Mouse (Mus musculus): ENCODE results near the gene Fam117b. TPM values are rescaled to one million over a fixed set of nuclear protein-coding genes. Genes with fewer than 3 reads are reported as not detected.

Fam117b gene
- polyA plus RNA-seq, 1 experiment from 2014 or later, result 8.3 TPM

- WGBS, result 81% methylated on average over 10 of the region's 10 CpGs
- Histone ChIP-seq H3K9ac (replicated peaks; ENCODE audit: low read length) (no peak overlapping the region), H3K9me3 (ENCODE audit: low read length) (no peaks in the 10 kb centered on the region), H3K27me3 (ENCODE audit: insufficient read depth, low read length) (no peaks in the 10 kb centered on the region), H3K4me2 (replicated peaks; ENCODE audit: low read depth, low read length) (no peak overlapping the region), H3K27ac (ENCODE audit: low read length) (no peak overlapping the region), H3K4me1 (ENCODE audit: insufficient read depth, low read length) (no peaks in the 10 kb centered on the region), H3K36me3 (ENCODE audit: insufficient read depth, low read length) (no peaks in the 10 kb centered on the region), H3K4me3 (ENCODE audit: low read length) (no peak overlapping the region)
- no peak for ATAC-seq (ENCODE audit: low FRiP score, low TSS enrichment)
These were observed 101.0 kb downstream of the Fam117b start for GRCm38 (mm10) chr1:60013779-60014178.

GRCm38 (mm10) chr1:60015511-60015910 is 102.7 kb downstream of the Fam117b start:
- Histone ChIP-seq H3K4me2 (replicated peaks; ENCODE audit: low read depth, low read length) (no peak overlapping the region), H3K9me3 (ENCODE audit: low read length) (no peaks in the 10 kb centered on the region), H3K9ac (replicated peaks; ENCODE audit: low read length) (no peak overlapping the region), H3K27me3 (ENCODE audit: insufficient read depth, low read length) (no peaks in the 10 kb centered on the region), H3K4me1 (ENCODE audit: insufficient read depth, low read length) (no peaks in the 10 kb centered on the region), H3K36me3 (ENCODE audit: insufficient read depth, low read length) (no peaks in the 10 kb centered on the region), H3K27ac (ENCODE audit: low read length) (no peak overlapping the region), H3K4me3 (ENCODE audit: low read length) (no peak overlapping the region)
- WGBS, result 82% methylated on average over 6 of the region's 6 CpGs
- ATAC-seq (ENCODE audit: low FRiP score, low TSS enrichment), result no peak

GRCm38 (mm10) chr1:60016136-60016611 is 103.4 kb downstream of the Fam117b start:
- H3K27me3 ChIP-seq (ENCODE audit: insufficient read depth, low read length), result no peaks in the 10 kb centered on the region
- no peaks in the 10 kb centered on the region for H3K4me1 ChIP-seq (ENCODE audit: insufficient read depth, low read length)
- H3K27ac ChIP-seq (ENCODE audit: low read length), result no peak overlapping the region
- no peak overlapping the region for H3K9ac ChIP-seq (replicated peaks; ENCODE audit: low read length)
- no peaks in the 10 kb centered on the region for H3K9me3 ChIP-seq (ENCODE audit: low read length)
- H3K4me3 ChIP-seq (ENCODE audit: low read length), result no peak overlapping the region
- no peak for ATAC-seq (ENCODE audit: low FRiP score, low TSS enrichment)
- no peak overlapping the region for H3K4me2 ChIP-seq (replicated peaks; ENCODE audit: low read depth, low read length)
- WGBS, result 72% methylated on average over 5 of the region's 5 CpGs
- no peaks in the 10 kb centered on the region for H3K36me3 ChIP-seq (ENCODE audit: insufficient read depth, low read length)

- Histone ChIP-seq H3K9me3 (ENCODE audit: low read length) (no peaks in the 10 kb centered on the region), H3K36me3 (ENCODE audit: insufficient read depth, low read length) (no peaks in the 10 kb centered on the region), H3K27me3 (ENCODE audit: insufficient read depth, low read length) (no peaks in the 10 kb centered on the region), H3K4me3 (ENCODE audit: low read length) (no peak overlapping the region), H3K4me1 (ENCODE audit: insufficient read depth, low read length) (no peaks in the 10 kb centered on the region), H3K4me2 (replicated peaks; ENCODE audit: low read depth, low read length) (no peak overlapping the region), H3K9ac (replicated peaks; ENCODE audit: low read length) (no peak overlapping the region), H3K27ac (ENCODE audit: low read length) (no peak overlapping the region)
- WGBS, result 82% methylated on average over 1 of the region's 1 CpGs
- ATAC-seq (ENCODE audit: low FRiP score, low TSS enrichment), result no peak
These were observed 104.2 kb downstream of the Fam117b start for GRCm38 (mm10) chr1:60017031-60017469.

Other genes starting within 250 kb of the Fam117b start
- 370 and 375 TPM in 2 replicates for gene Sumo1, start 242.2 kb upstream of the Fam117b start, polyA plus RNA-seq (2015; fragmentation: Nextera tagmentation; extraction: Ambion mirVana)
- gene Nop58, start 228.0 kb upstream of the Fam117b start, polyA plus RNA-seq (2015; fragmentation: Nextera tagmentation; extraction: Ambion mirVana), result 235 and 246 TPM in 2 replicates
- gene Bmpr2, start 149.6 kb upstream of the Fam117b start, polyA plus RNA-seq (2015; fragmentation: Nextera tagmentation; extraction: Ambion mirVana), result 6.5 and 7.4 TPM in 2 replicates
- 0.69 and 0.91 TPM in 2 replicates for gene Ica1l, start 130.2 kb downstream of the Fam117b start, polyA plus RNA-seq (2015; fragmentation: Nextera tagmentation; extraction: Ambion mirVana)
- gene Carf, start 185.2 kb downstream of the Fam117b start, polyA plus RNA-seq (2015; fragmentation: Nextera tagmentation; extraction: Ambion mirVana), result 5.1 and 6.5 TPM in 2 replicates
- gene Wdr12, start 185.6 kb downstream of the Fam117b start, polyA plus RNA-seq (2015; fragmentation: Nextera tagmentation; extraction: Ambion mirVana), result 58.4 and 58.8 TPM in 2 replicates